Mouse (Mus musculus) thymus, postnatal 25 days (tissue): ENCODE data around the gene Elane.
A peak's percentile ranks its signal among the peaks of the same experiment; 100 is the strongest.

ENCODE experiments used
- DNase-seq: peaks from one replicate; pipeline ENCODE4 v3.0.0; 2022

Gene Elane

DNA sequence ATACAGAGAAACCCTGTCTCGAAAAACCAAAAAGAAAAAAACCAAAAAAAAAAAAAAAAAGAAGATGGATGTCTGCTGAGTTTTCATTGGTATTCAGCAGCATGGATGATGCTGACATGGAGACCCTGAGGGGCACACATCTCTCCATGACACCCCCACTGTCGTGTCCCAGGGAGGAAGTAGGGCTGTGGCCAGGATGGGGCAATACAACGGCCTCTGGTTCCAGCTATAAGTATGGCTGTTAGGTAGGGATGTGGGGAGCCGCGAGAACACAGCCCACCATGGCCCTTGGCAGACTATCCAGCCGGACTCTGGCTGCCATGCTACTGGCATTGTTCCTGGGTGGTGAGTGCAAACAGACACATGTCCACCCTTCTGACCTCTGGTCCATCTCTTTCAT is at the start of gene Elane:
Gene Elane, plus strand, starts transcription at position 194 of the 400 bp plus-strand sequence.
- DNase-seq: no peak

DNA sequence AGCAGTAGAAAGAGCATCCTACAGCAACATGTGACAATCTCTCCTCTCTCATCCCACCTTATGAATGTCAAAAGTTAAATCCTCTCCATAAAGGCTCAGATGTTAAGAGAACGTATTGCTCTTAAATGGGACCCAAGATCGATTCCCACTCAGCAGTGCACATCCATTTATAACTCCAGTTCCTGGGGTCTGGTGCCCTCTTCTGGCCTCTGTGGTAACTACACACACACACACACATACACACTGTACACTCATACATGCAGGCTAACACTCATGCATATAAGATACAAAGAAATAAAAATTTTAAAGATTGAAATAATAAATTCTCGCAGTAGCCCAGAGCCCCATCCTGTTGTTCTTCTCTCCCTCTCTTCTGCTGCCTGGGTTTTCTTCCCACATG is 49.1 kb upstream of the Elane start:
- DNase-seq: no peak

DNA sequence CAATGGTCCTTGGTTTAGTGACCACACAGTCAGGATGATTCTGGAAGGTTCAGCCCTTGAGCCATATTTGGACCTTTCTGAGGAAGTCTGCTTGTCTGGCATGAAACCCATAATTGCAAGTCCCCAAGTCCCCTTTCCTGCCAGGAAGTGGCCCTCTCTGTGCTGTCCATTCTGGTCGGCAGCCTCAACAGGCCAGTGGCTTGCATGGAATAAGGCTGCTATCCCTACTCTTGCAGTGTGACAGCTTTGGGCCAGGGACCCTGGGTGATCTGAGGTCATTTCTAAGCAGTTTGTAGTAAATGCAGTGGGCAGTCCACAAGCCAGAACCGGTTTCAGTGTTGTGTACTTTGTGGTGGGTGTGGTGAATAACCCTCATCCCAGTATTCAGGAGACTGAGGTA is 47.9 kb upstream of the Elane start:
- DNase-seq: no peak

DNA sequence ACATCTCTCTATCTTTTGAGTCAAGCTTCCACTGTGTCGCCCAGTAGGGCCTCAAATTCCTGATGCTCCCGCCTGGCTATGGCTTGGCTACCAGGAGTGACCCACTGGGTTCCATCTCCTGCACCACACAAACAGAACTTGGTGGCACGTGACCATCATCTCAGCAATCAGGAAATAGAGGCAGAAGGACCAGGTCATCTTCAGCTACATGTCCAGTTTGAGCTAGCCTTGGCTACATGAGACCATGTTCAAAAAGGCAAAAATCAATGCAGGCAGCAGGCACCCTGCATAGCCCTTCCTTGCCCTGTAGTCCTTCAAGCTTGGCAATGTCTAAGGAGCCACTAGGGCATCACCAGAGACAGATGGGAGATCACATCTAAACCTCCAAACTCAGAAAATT is 46.0 kb upstream of the Elane start:
- no peak for DNase-seq

DNA sequence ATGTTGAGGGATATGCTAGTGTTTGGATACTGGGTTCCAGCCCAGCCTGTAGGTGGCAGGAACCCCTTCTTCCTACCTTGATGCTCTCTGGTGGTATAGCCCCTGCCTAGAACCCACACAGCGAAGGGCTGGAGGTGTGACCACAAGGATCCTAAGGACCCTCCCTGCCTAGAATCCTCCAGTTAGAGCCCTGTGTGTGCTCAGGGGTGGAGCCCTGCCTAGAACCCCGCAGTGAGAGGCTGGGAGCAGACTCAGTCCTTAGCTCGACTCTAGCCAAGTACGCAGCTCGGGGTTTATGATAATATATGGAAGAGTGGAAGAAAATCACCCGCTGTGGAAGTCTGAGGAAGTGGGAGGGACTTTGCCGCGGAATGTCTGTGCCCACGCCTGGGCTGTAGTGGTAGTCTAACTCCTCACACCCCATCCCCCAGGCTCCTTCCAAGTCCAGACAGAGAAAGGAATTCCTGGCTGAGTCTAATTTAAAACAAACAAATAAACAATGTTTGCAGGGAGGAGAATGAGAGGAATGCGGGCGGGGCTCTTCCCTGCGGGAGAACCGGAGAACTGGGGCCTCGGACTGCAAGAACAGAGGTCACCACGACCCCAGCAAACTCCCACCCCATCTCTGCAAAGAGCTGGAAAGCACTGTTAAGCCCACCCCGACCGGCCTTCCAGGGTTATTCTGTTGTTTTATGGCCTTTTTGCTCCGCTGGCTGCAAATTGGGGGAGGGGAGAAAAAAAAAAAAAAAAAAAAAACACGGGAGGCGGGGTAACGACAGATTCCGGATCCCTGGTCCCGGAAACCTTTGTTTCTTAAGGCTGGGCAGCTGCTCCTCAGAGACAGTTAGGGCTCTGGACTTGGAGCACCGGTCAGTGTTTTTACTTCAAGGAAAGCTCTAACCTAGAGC is 45.1 kb upstream of the Elane start:
- DNase-seq: peak; percentile 42

DNA sequence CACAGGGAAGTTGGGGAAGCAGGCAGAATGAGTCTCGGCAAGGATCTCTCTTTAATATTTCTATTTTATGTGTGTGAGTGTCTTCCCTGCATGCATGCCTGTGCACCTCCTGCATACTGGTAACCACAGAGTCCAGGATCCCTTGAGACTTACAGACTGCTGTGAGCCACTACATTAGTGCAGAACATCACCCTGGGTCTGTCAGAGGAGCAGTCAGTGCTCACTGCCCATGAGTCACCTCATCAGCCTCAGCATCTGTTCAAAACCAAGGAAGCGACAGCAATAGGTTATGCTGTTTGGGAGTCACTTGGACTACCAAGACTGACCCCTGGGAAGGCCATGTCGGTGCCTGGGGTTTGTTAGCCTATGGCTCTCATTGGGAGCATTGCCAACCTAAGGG is 43.7 kb upstream of the Elane start:
- DNase-seq: no peak

DNA sequence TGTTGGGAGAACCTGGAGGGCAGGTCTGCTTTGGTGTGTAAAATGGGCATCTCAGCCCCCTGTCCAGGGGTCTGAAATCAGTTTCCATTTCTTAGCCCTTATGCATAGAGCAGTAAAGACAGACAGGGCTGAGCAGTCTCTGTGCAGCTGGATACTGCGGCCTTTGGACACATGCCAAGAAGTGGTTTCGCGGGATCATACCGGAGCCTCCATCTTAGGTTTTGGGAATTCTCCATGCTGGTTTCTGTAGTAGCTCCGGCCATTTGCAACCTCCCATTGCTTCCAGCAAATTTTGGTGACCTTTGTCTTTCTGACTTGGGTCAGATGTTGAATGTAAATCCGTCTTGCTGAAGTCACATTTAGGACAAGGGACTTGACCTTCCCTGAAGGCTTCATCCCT is 42.6 kb upstream of the Elane start:
- no peak for DNase-seq

DNA sequence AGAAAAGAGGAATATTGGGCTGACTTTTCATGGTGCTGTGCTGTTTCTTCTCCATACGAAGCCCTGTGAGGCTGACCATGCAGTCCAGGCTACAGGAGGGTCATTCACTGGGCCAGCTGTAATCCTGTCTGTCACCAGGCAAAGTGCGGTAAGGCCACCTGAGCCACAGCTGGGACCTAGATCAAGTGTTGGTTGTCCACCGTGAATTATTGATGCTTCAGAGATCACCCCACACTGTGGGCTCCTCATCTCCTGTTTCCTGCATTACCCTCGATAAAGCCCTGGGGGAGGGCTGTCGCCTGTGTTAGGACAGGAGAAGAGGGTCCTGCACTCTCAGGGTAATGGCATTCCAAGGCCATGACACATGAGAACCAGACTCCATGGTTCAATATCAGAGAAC is 39.5 kb upstream of the Elane start:
- no peak for DNase-seq

DNA sequence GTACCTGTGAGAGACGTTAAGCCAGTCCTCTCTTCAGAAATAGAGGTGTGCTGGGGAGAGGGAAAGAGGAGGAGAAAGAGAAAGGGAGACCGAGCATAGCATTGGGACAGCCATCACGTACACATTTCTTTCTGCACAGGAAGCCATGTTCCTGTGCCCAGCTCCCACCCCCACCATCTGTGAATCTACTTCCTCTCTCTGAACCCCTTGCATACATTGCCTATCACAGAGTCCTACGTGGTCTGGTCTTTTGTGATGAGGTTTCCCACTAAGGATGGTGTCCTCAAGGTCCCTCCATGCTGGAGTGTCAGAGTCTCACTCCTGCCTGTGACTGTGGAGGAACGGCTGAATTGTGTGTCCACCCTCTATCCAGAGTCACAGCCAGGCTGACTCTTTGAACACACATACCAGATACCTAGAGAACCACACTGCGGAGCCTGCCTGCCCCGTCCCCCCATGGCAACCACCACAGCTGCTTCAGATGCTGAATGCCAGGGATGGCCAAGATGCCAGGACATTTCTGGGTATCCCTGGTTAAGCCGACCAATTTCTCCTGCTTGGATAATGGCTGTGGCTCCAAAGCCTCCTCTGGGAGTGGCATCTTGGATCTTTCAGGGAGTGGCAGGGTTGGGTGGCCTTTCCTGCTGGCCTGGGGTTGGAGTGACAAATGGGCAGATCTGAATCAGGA is 36.0 kb upstream of the Elane start:
- peak; percentile 62 for DNase-seq

DNA sequence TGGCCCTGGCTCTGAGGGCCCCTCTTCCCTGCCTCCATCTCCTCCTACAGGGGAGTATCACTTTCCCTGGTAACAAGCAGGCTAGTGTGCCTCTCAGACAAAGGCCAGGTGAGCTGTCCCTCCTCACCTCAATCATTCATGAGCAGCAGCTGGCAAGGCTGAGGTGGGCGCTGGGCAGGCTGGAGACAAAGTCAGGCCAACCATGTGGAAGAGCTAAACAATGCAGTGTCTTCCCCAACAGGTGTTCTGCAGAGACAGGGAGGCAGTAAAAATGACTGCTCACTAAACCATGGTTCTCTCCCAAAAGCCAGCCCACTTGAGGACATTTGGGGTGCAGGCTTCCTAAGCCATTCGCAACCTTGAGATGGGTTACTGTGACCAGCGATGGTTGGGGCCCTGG is 34.4 kb upstream of the Elane start:
- no peak for DNase-seq

DNA sequence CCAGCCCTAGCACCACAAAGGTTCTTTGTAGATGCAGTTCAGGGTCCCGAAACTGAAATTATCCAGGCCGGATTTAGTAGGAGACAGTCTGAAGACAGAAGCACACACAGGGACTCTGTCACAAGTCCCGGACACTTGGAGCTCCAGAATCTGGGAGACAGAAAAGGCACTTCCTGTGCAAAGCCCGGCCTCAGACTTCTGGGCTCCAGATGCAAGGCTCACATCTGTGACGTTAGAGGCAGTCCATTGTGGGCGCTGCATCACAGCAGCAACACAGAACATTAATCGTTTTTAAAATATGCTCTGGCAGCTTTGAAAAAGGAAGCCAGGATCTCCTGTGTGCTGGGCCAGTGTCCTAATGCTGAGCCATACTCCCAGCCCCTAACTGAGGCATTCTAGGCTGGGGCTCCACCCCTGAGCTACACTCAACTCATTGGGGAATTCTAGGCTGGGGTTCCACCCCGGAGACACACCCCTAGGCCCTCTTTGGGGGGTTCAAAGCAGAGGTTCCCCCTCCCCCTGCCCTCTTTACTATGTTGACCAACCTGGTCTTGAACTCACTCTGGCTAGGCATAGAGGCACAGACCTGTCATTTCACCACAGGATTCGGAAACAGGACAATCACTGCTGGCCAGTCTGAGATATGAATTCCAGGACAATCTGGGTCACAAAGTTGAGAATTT is 33.8 kb upstream of the Elane start:
- peak; percentile 42 for DNase-seq

DNA sequence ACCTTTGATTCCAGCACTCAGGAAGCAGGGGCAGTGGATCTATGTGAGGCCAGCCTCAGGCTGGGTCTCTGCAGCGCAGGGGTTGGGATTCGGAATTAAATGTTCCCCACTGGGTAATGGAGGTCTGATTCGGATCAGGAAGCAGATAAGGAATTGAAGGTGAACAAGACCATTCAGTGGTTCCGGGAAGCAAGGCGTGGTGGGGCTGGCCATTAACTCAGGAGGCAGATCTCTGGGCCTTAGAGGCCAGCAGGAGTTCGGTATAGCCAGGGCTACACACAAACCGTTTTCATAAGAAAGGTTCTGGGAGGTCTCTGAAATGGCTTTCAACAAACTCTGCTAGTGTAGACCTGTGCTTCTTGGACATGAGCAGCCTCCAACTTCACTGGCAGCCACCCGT is 33.2 kb upstream of the Elane start:
- no peak for DNase-seq

DNA sequence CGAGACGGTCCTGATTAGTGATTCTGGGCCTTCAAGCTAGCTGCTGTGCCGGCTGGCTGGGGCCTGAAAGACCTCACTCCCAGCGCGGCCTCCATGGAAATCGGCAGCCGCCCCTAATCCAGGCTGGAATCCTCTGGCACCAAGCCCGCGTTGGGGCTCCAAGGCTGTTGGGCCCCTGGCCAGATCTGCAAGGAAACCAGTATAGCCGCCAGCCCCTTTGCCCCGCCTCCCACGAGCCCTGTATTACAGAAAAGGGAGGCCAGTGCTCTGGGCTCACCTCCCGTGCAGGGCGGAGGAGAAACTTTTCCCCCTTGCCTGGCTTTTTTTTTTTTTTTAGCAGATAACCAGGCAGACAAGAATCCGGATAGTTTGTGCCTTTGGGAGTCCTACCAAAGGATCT is 32.7 kb upstream of the Elane start:
- peak; percentile 67 for DNase-seq

DNA sequence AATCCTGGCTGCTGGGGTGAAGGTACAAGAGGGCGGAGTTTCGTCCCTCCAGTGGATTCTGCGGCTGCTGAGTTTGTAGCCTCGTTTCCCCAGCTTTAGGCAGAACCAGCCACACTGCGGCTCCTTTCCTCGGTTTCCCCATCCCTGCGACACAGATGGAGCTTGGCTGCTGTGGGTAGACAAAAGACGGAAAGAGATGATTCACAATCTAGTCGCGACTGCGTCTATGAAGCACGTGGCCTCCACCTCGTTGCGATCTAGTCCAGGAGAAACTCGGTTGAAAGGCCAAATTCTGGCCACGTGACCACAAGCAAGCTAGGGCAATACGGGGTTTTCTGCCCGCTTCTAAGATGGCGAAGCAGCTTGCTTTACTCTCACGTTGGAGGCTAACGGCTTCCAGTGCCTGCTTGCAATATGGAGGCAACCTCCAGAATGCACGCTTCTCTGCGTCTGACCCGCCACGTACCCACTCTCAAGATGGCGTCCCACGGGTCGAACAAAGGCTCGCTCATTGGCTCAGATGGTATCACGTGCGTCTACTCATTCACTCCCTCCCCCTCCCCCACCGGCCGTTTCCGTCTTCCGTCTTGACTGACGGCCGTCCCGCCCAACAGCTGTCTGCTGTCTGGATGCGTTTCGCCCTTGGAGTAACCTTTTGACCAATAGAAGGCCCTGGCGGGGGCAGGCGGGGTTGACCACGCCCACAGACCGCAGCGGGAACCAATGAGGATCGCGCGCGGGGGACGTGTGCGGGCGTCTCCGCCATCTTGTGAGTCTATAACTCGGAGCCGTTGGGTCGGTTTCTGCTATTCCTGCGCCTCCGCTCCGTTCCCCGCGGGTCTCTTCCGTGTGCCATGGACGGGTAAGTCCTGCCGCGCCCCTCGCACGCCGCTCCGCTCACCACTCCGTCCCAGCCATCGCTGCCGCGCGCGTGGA is 31.9 kb upstream of the Elane start, which contains the start of gene Ptbp1:
Gene Ptbp1, plus strand, starts transcription at position 568 of the 936 bp plus-strand sequence.
- peak; percentile 99 for DNase-seq

DNA sequence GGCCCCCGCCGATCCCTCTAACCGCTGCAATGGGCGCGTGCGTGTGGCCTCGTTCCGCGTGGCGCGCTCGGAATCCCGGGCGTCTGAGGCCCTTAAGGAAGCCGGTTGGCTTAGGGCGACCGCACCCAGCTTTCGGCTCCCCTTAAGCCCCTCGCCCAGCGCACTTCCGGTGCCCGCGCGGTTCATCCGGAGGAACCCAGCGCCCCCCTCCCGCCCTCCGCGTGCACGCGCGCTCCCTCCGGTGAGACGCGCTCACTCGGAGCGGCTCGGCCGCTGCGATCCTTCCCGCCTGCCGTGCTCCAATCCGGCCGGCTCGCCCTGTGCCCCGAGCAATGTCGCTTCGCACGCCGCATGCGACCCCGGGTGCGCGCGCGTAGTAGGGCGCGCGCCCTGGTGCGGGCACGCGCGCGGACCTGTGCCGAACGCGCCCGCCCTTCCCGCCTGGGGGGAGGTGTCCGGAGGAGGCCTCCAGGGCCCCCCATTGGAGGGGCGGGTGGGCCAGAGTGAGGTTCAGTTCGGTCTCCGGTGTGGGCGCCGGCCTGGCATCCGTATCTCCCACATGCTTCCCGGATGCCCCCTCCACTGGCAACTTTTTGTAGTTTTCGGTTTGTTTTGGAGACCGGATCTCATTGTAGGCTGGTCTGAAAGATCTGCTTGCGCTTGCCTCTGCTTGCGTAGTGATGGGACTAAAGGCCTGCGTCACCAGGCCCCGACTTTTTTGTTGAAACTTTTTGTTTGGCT is 31.1 kb upstream of the Elane start:
- DNase-seq: peak; percentile 84

DNA sequence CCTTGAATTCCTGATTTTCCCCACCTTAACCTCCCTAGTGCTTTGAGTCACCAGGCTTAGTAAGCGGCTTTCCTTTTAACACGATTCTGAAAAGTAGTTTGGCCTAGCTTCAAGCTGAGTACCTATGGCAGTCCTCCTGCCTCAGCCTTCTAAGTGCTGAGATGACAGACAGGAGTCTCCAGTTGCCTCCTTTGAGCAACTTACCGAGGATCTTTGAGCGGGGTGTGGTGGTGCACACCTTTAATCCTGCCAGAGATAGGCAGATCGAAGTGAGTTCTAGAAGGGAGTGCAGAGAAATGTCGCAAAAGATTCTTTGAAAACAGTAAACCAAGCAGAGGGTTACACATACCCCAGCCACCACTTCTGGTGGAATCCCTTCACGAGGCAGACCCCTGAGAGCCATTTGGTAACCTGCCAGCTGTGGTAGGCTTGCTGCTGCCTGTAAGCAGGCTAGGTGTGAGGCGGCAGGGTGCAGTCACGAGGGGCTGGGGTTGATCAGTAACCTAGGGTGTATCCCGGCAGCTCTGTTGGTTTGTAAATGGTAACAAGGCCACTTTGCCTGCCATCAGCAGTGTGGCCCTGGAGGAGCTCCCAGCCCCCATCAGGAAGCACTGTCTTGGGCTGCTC is 30.4 kb upstream of the Elane start:
- DNase-seq: peak; percentile 34

DNA sequence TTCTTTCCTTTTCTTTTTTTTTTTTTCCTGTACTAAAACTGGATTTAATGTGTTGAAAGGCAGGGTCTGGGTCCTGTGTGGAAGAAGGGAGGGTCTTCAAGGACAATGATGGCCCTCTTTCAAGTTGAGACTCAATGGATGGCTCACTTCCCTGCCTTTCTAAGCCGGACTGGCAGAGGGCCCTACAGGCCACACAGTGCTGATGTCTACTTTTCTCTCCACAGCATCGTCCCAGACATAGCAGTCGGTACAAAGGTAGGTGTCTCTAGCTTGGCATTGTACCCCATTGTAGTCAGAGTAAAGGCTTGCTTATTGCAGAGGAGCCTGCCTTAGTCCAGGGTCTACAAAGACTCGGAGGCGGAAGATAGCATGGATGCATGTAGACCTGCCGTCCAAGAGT is 29.8 kb upstream of the Elane start:
- no peak for DNase-seq

DNA sequence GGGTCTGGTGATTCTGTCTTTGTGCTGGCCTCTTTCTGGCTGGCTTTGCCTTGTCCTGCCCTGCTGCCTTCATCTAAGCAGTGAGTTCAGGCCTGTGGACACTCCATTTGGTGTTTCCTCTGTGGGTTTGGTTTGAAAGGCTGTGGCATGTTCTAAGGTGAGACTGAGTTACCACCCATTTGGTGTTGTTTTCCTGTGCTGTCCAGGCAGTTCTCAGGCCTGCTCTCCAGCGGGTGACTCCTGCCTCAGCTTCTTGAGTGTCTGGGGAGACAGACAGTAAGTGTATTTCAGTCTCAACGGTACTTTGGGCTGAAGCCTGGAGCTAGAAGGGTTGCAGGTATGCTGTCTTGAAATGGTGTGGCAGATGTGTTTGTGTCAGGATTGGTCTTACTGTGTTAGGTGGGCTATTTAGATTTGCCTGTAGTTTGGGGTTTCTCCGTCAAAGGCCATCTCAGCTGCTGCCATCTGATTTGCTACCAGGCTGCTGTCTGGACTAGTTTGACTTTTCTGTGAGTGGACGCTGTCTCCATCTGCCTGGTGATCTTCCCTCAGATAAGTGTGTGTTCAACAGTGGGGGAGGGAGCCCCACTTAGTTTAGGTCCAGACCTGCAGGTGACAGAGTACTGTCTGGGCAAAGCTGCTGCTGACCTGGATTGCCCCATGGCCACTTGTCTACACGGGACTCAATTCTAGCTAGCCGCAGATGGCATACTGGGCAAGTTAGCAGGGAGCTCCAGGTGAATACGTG is 29.2 kb upstream of the Elane start:
- no peak for DNase-seq

DNA sequence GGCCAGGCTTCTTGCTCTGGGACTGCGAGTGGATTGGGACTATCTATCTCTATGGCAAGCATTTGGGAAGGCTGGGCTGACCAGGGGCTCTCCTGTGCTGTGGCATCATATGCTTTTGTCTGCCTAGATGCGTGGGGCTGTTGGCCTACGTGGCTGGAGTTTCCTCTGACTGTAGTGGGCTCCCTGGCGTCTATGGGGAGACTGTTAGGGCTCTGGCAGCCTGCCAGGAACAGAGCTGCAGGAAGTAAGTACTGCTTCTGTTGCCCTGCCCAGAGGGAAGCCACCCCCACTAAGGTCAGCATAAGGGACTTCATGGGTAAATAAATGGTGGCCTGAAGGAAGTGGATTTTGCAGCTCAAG is 28.6 kb upstream of the Elane start:
- peak; percentile 54 for DNase-seq

DNA sequence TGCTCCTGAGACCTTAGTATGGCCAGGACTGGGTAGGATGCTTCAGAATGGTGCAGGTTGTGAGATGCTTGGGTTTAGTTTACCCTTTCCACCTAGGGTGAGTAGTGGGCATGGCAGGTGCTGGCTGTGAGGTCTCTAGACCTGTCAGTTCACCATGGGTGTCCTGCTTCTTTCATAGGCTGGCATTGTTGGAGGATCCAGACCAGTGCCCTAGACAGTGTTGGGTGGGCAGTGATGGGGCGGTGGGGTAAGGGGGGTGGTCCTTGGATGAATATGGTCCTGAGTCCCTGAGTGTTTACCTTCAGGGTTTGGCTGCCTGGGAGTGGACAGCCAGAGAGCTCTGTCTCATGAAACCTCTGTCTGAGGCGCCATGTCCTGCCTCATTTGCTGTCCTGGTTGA is 28.2 kb upstream of the Elane start:
- DNase-seq: no peak
